Mouse (Mus musculus) brain, embryonic 18.5 days (tissue): ENCODE measurements at regions not wholly inside any gene's neighbourhood (a gene's known extent, or its start where the extent isn't known, plus 50 kb on each side); places are given as distances from the start of the nearest gene placed in this dataset.

Experiments used
- DNase-seq: peaks from one replicate; pipeline ENCODE4 v3.0.0-alpha.2; 2012; ENCODE audit warnings: low read depth, low spot score

DNA sequence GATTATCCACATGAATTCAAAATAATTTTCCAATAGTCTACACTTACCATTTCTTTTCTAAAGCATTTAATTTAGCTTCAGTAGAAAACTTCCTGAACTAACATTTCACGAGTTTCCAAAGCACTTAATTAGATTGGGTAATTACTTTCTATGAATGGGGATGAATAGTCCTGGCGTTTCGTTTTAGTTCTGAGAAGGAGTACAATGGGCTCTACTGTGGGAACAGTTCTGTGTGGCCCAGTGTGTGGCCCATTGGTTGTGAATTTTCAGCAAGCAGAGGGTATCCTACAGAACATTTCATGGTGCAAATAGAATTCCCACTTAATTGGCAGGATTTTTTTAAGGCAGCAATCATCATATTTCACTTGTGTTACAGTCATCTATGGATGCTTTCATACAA lies 95.5 kb downstream of the 1700017N19Rik start:
- DNase-seq, result no peak

DNA sequence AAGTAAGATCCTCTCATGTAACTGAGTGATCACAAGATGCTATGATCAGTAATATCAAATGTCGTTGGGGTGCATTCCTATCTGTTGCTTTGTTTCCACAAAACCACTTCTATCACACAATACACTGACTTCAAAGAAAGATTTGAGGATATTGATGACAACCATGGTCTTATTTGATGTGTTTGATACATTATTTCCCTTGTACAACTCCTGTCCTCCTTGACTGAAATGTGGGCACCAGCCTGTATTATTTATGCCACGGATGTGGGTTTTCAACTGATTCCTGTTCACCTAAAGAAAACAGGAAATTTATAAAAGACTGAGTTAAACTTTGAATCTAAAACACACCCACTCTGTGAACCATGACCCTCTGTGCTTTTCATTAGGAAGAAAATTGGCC lies 105.7 kb downstream of the 1700017N19Rik start:
- DNase-seq, result no peak

GRCm38 (mm10) chr10:100699206-100699605 lies 108.9 kb downstream of the 1700017N19Rik start:
- DNase-seq, result no peak

DNA sequence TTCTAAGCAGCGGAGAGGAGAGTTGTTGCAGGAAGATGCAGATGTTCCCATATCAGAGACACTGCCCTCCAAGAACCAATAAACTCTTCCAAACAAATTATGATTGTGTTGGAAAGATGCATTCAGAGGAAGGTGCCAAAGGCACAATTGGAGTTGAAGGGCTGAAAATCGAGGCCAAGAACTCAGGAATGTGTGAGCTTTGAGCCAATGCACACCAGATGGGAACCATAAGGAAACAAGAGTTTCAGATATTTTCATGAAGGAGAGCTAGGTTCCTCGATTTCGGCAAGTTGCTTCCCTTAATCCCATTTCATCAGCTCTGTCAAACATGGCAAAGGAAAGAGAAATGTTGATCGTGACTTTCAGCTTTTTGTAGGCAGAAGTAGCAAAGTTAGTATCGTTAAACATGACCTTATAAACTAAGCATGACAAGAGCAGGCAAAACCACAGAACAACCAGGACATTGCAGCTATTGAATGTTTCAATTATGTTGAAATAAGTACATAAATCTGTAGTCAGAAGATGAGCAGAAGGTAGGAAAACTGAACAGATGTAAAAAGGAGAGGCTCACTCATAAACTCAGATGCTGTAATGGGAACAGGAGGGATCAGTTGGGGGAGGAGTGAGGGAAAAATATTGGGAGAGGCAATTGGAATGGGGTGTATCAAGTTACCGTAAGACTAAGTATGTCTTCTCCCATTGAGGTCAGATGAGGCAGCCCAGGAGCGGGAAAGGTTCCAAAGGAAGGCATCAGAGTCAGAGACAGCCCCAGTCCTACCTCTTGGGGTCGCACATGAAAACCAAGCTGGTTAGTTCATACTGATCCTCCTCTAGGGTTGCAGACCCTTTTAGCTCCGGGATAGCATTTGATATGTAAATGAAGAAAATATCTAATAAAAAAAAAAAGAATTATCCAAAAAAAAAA lies 110.3 kb downstream of the 1700017N19Rik start:
- no peak for DNase-seq

- DNase-seq, result no peak
Measured at GRCm38 (mm10) chr10:100701938-100702337, 111.7 kb downstream of the 1700017N19Rik start.

DNA sequence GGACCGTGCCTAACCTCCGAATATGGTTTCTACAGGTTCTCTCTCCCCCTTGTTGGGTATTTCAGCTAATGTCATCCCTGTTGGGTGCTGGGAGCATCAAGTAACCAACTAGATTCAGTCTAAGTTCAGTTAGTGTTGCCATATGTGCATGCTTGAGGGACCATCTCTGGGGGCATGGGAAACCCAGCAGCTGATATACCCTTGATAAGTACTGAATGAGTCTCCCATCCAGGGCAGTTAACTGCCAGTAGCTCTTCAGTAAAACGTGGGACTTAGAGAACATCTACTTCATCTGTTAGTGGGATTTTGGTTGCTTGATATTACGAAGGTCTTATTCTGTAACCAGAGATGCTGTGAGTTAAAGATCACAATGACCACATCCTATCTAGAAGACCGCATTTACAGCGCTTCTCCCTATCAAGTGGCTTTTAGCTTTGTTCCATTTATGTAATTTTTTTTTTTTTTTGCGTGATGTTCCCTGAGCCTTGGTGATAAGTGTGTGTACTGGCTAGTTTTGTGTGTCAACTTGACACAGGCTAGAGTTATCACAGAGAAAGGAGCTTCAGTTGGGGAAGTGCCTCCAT lies 125.9 kb downstream of the 1700017N19Rik start:
- DNase-seq, result no peak

DNA sequence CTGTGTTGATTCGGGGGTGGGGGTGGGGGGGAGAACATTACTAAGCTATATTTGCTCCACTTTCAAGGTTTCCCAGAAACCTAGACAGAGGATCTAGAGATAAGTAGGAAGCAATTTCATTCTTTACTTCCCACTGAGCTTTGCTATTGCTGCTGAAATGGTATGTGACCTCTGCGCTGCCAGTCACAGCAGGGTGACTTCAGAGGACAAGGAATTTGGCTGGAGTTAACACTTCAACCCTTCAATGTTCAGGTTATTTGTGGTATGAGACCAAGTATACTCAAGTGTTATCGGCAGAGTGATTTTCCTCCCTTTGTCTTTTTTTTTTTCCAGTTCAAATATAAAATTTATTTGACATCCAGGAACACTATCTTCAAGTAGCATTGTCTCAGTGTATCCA lies 128.3 kb downstream of the 1700017N19Rik start:
- no peak for DNase-seq

DNA sequence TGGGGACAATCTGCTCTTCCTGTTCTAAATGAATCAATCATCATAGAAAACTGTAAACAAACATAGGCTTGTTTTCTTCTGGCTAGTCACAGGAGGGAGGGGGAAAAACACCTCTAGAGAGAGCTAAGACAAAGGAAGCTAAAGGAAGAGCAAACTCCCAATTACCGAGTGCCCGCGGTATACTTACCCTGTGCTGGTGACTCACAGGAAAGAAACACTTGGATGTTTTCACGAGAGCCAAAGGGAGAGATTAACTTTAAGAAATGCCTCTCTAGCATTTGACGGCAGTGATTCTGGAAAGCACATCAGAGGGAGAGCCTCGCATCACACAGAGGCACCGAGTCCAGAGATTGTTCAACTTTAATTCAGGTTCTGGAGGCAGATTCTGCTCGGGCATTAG lies 151.0 kb downstream of the 1700017N19Rik start:
- no peak for DNase-seq

- peak; percentile 60 for DNase-seq
Measured at GRCm38 (mm10) chr10:100742065-100742464, 151.8 kb downstream of the 1700017N19Rik start.

DNA sequence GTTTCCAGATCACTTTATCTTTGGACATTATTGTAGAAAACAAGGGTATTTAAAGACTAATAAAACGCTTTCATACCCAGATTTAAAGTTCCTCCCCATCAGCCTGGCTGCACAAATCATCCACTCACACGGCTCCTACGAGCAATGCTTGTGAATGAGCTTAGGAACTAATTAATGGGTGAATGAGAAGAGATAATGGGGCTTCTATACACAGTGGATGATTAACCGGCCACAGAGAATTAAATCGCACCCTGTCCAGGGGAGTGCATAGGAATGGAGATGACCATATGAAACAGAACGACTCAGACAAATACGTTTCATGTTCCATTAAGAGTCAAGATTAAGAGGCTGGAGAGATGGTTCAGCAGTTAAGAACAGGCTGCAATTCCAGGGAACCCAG lies 155.9 kb downstream of the 1700017N19Rik start:
- no peak for DNase-seq

DNA sequence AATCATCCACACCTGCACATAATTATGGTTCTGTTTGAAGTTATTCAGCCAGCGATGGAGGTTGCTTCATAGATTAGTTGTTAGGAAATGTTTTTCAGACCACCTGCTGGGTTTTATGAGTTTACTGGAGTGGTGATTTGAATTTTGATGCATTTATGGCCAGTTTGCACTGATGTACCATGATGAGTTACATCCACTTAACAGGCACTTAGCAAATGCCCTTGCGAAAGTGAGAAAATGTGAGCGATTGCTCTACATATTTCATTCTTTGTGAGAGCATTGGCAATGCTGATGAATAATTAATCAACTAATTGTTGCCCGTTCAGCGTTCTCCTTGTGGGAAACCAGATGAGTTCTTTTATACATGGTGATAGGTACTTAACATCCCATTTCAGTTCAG lies 164.7 kb downstream of the 1700017N19Rik start:
- DNase-seq, result no peak

GRCm38 (mm10) chr10:100774252-100774651 lies 184.0 kb downstream of the 1700017N19Rik start:
- no peak for DNase-seq

DNA sequence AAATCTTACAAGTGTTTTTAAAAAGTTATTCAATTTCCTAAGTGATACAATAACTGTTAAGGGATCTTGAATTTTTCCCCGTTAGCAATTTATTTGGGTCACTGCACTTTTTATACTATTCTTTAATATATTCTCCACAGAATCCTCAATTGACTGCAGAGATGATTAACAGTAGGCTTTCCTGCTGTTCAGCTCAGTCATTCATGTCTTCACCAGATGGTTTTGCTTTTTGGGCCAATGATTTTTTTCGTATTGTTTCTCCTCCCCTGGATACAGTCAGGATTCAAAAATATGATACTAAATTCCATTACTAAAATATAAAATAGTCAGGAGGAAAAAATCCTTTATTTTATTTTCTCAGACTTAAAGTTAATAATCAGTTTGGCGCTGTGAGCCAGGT lies 201.9 kb downstream of the 1700017N19Rik start:
- DNase-seq, result no peak

DNA sequence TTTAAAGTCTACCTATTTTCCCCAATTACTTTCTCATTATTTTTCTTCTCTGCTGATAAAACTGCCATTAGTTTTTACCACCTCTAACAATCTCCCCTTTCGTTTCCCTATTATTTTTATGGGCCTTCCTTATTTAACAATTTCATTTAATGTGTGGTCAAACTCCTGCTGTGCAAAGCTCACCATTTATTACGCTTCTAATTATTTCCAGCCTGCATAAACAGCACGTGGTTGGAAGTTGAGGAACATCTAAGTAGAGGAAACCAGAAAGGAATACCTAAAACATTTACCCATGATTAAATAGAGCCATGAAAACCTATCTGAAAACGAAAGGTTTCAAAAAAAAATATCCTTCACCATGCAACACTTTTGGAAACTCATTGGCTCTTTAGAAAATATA lies 202.3 kb downstream of the 1700017N19Rik start:
- no peak for DNase-seq

DNA sequence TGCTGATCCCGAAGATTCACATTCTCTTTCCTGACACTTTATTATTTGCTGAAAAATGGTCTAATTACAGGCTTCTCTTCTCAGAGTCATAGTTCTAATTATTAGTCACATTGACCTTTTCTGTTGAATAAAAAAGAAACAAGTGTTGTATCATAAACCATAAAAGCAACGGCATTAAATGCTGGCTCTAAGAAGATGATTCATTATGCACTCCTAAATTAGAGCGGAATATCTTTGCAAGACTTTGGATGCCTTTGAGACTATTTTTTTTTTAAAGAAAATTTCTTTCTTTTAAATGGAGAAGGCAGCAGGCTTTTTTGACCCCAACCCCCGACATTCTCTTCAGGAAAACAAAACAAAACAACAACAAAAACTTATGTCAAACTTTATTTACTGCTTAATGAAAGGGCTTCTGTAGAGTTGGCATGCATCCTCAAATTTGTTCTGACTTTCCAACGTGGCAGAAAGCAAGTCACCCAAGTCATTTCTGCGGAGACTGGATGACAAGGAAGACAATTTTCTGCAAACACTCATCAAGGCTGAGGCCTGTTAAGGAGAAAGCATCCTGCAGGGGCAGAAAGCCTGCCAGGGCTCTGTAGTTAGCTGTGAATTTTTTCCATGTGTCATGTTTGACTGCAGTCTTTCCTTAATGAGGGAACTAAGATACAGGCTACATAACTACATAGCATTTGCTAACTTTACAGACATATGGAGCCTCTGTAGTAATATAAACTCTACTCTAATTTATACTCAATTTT lies 205.1 kb downstream of the 1700017N19Rik start:
- DNase-seq, result peak; percentile 55

DNA sequence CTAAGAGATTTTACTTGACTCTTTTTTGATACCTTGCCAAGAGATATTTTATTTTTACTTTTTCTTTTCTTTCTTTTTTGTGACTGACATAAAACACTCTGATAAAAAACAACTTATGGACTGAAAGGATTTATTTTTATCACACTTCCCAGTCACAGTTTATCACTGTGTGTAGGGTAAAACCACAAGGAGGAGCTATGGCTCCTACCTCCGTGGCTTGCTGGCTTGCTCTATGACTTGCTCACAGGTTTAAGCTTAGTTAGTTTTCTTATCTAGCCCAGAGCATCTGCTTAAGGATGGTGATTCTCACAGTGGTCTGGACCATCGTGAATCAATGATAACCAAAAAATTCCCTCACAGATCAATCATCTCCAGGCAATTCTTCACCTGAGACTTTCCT lies 221.4 kb downstream of the 1700017N19Rik start:
- no peak for DNase-seq

DNA sequence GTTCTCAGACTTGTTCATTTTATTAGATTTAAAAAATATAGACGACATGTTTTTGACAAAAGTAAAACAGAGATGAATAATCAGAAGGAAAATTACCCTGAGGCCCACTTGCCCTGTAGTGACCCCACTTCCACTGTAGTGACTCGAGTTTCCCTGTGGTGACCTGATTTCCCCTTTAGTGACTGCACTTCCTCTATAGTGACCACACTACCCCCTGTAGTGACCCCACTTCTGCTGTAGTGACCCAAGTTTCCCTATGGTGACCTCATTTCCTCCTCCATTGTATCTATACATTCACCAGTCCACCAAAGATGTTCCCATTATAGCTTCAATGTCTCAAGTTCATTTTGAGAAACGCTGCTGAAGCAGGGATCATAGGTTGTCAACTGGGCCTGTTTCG lies 244.5 kb downstream of the 1700017N19Rik start:
- no peak for DNase-seq

- no peak for DNase-seq
Measured at GRCm38 (mm10) chr10:100853213-100853612, 262.9 kb downstream of the 1700017N19Rik start.

DNA sequence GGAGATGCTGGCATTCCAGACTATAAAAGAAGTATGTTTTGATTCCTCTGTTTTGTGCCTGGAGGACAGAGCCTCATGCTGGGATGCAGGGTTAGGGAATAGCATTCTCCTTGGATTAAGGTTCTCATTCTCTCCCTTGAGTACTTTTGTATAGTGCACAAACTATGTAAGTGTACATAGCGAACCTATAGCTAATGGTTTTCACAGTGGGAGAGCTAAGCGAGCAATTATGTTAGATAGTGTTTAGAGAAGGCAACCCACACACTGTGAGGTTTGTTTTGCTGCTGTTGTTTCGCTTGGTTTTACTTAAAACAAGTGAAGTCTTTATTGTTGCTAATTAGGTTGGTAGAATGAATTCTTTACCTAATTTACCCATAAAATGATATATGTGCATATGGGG lies 266.2 kb downstream of the 1700017N19Rik start:
- DNase-seq, result no peak

- DNase-seq, result peak; percentile 78
Measured at GRCm38 (mm10) chr10:100865501-100866181, 275.4 kb downstream of the 1700017N19Rik start.

GRCm38 (mm10) chr10:100868360-100868916 lies 278.2 kb downstream of the 1700017N19Rik start:
- no peak for DNase-seq
